Mouse (Mus musculus): ENCODE measurements at regions not wholly inside any gene's neighbourhood (a gene's known extent, or its start where the extent isn't known, plus 50 kb on each side); places are given as distances from the start of the nearest gene placed in this dataset.

- DNase-seq (ENCODE audit: low spot score in 2 of 2): no peak
Measured at GRCm38 (mm10) chr4:127421927-127422450, 64.0 kb upstream of the Gjb5 start.

- DNase-seq (ENCODE audit: low spot score in 2 of 2): no peak
Measured at GRCm38 (mm10) chr4:127421129-127421528, 63.1 kb upstream of the Gjb5 start.

GRCm38 (mm10) chr4:127419786-127420120 lies 61.8 kb upstream of the Gjb5 start:
- no peak for DNase-seq (ENCODE audit: low spot score in 2 of 2)

- DNase-seq (ENCODE audit: low spot score in 2 of 2): no peak
Measured at GRCm38 (mm10) chr4:127419062-127419785, 61.2 kb upstream of the Gjb5 start.

GRCm38 (mm10) chr4:127416906-127417305 lies 58.9 kb upstream of the Gjb5 start:
- no peak for DNase-seq (ENCODE audit: low spot score in 2 of 2)

GRCm38 (mm10) chr4:127413997-127414964 lies 56.3 kb upstream of the Gjb5 start:
- DNase-seq (ENCODE audit: low spot score in 2 of 2): no peak

All from spleen, postnatal 14 days (tissue).